Mouse (Mus musculus) intestine, embryonic 15.5 days (tissue): ENCODE data around the gene Cdh13. TPM values are rescaled to one million over a fixed set of nuclear protein-coding genes. Genes with fewer than 3 reads are reported as not detected.

Source experiments
- ATAC-seq: fragments of 200-750 bp; cut with Nextera tagmentation; 2 replicates; pipeline ENCODE4 v1.8.0; 2017; ENCODE audit warnings: moderate TSS enrichment, moderate library complexity
- H3K27ac ChIP-seq: fragments of 300-500 bp; sonication (generic); 2 replicates; pipeline ENCODE4 v1.5.1; 2015; ENCODE audit warnings: mild to moderate bottlenecking, inconsistent platforms
- H3K27me3 ChIP-seq: fragments of 300-500 bp; sonication (generic); replicated peaks from 2 replicates; pipeline ENCODE4 v1.6.1; 2015; ENCODE audit warnings: inconsistent platforms
- H3K36me3 ChIP-seq: fragments of 300-500 bp; sonication (generic); 2 replicates; pipeline ENCODE4 v1.6.1; 2015; ENCODE audit warnings: inconsistent platforms
- H3K4me1 ChIP-seq: fragments of 300-500 bp; sonication (generic); replicated peaks from 2 replicates; pipeline ENCODE4 v1.6.1; 2015; ENCODE audit warnings: inconsistent platforms
- H3K4me2 ChIP-seq: fragments of 300-500 bp; sonication (generic); replicated peaks from 2 replicates; pipeline ENCODE4 v1.6.1; 2015; ENCODE audit warnings: mild to moderate bottlenecking, inconsistent platforms
- H3K4me3 ChIP-seq: fragments of 300-500 bp; sonication (generic); replicated peaks from 2 replicates; pipeline ENCODE4 v1.5.1; 2015; ENCODE audit warnings: inconsistent platforms
- H3K9ac ChIP-seq: fragments of 300-500 bp; sonication (generic); 2 replicates; pipeline ENCODE4 v1.6.1; 2015; ENCODE audit warnings: inconsistent platforms
- H3K9me3 ChIP-seq: fragments of 300-500 bp; sonication (generic); 2 replicates; pipeline ENCODE4 v1.6.1; 2016; ENCODE audit warnings: inconsistent platforms
- whole genome bisulfite sequencing: fragments of 180-500 bp; shearing (Covaris S2); methylation state at CpG from one replicate; pipeline ENCODE4 v1.1.7; 2015; 5-methylcytosine and 5-hydroxymethylcytosine counted together
- polyA plus RNA-seq: library from polyadenylated mRNA; unstranded; fragments of >200 nt; fragmentation: Nextera tagmentation; extraction: Ambion mirVana; gene quantifications from 2 replicates; pipeline ENCODE4 v1.2.1, GENCODE M21; 2015

The Cdh13 gene
- polyA plus RNA-seq, 1 experiment from 2014 or later, result 6.5 TPM

DNA sequence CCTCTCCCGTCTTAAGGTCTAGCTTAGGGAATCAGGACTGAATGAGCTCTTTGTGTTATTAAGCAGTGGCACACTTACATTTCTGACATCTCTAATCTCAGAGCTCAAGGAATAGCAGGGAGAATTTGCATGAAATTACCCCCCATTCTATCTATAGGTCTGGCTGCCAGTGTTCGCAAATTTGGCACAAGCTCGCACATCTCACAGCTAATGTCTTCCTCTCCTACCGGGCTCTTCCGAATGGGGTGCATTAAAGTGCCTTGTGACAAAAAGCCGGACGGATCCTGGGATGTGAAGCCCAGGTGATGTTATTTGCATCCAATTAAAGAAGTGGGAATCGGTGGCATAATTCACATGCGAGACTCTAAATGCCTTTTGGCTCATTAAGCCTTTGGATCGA lies 153.6 kb downstream of the Cdh13 start:
- Histone ChIP-seq H3K9me3 (no peaks in the 10 kb centered on the region), H3K27ac (no peak overlapping the region), H3K27me3 (no peaks in the 10 kb centered on the region), H3K9ac (no peak overlapping the region), H3K4me2 (no peak overlapping the region), H3K4me1 (no peaks in the 10 kb centered on the region), H3K4me3 (no peak overlapping the region), H3K36me3 (no peaks in the 10 kb centered on the region)
- no peak for ATAC-seq
- WGBS, result 88% methylated on average over 10 of the region's 10 CpGs

DNA sequence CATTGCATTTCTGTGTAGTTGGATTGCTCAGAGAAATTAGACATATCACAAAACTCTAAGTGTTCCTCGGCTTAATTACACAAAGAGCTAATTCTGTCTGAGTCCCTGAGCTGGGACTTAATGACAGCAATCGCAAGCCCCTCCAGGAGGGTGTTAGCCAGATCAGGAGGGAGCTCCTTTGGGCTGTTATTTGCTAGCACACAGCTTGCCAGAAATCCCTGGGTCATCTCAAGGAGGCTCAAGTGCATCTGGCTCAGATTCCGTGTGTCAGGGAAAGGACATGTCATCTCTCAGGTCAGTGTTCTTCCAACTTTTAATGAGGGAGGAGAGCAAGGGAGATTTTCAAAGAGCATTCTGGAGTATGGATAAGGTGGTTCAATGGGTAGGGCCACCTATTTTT lies 154.3 kb downstream of the Cdh13 start:
- Histone ChIP-seq H3K9ac (no peak overlapping the region), H3K4me2 (no peak overlapping the region), H3K36me3 (no peaks in the 10 kb centered on the region), H3K27me3 (no peaks in the 10 kb centered on the region), H3K27ac (no peak overlapping the region), H3K4me1 (no peaks in the 10 kb centered on the region), H3K9me3 (no peaks in the 10 kb centered on the region), H3K4me3 (no peak overlapping the region)
- 54% methylated on average over 3 of the region's 3 CpGs for WGBS
- no peak for ATAC-seq

DNA sequence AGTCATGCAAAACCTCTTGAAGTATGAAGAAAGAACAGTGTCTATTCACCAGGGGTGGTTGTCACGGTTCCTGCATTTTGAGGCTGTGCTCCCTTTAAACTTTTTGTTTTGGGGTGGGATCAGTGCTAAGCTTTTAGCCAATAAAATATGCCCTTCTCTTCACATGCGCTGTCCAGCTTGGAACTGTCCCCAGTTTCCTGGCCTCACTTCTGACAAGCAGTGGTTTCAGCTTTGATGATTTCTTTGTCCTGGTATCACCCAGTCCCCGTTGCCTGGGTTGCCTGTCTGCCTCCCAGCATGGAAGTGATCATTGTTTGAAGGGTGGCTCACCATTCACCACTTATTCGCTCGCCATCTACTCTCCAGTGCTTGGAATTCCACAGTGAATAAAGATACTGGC lies 156.3 kb downstream of the Cdh13 start:
- no peaks in the 10 kb centered on the region for H3K36me3 ChIP-seq
- no peak overlapping the region for H3K27ac ChIP-seq
- no peak overlapping the region for H3K9ac ChIP-seq
- H3K4me1 ChIP-seq, result no peaks in the 10 kb centered on the region
- 77% methylated on average over 5 of the region's 5 CpGs for WGBS
- ATAC-seq, result no peak
- H3K27me3 ChIP-seq, result no peaks in the 10 kb centered on the region
- H3K9me3 ChIP-seq, result no peaks in the 10 kb centered on the region
- no peak overlapping the region for H3K4me3 ChIP-seq
- H3K4me2 ChIP-seq, result no peak overlapping the region

DNA sequence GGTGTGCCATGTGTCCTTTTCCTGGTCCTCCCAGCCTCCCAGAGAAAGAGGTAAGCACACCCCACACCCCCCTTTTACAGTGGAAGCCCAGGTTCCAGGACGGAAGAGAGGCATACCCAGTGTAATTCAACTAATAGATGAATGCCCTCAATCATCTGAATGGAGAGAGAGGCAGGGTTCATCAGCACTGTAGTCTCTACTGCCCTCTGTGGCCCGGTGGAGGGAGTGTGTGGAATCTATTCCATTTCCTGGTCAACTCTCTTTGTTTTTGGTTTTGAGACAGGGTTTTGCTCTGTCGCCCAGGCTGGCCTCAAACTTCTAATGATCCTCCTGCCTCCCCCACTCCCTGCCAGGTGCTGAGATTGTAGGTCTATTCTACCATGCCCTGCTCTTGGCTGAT lies 159.8 kb downstream of the Cdh13 start:
- no peak overlapping the region for H3K9ac ChIP-seq
- no peak overlapping the region for H3K4me2 ChIP-seq
- H3K27me3 ChIP-seq, result no peaks in the 10 kb centered on the region
- no peak for ATAC-seq
- no peaks in the 10 kb centered on the region for H3K36me3 ChIP-seq
- no peaks in the 10 kb centered on the region for H3K4me1 ChIP-seq
- no peaks in the 10 kb centered on the region for H3K9me3 ChIP-seq
- 60% methylated on average over 3 of the region's 3 CpGs for WGBS
- H3K27ac ChIP-seq, result no peak overlapping the region
- H3K4me3 ChIP-seq, result no peak overlapping the region

DNA sequence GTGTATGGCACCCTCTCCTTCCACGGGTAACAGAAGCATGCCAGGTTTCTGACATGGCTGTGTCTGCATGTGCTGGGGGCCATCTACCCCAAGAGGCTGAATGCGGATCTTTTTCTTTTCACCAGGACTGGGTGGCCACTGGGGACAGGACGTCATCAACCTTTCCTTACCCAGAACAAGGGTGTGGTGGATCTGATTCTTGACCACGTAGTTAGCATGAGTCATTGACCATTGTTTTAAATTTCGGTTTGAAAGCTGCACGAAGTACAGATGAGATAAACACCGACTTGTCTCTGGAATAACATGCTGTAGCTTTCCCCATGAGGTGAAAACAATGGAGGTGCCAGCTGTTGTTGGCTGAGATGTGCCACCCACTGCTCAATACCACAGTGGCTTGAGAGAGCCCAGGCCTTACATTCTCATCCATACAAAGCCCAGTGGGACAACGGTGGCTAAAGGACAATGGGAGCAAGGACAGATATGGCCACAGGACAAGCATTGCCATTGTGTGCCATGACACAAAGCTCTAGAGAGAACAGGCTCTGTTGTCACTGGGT lies 161.2 kb downstream of the Cdh13 start:
- Histone ChIP-seq H3K36me3 (no peaks in the 10 kb centered on the region), H3K4me2 (no peak overlapping the region), H3K9me3 (no peaks in the 10 kb centered on the region), H3K4me3 (no peak overlapping the region), H3K27me3 (no peaks in the 10 kb centered on the region), H3K4me1 (no peaks in the 10 kb centered on the region), H3K27ac (no peak overlapping the region), H3K9ac (no peak overlapping the region)
- no peak for ATAC-seq
- 81% methylated on average over 8 of the region's 8 CpGs for WGBS

DNA sequence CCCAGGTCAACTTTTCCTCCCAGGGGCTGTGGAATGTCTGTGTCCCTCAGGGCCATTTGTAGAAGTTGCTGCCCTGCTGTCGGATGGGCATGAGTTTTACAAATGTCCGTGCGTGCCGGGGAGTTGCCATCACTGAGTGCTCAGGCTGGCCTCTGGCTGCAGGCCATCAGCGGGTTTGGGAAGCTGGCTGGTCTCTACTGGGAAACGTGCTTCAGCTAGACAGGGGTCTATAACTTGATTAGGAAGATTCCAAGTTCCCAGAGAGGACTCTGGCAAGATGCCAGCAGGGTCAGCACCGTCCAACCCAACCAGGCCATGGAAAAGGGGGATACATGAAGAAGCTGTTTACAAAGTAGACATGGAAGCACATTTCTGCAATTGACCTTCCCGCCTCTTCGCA lies 163.0 kb downstream of the Cdh13 start:
- Histone ChIP-seq H3K36me3 (no peaks in the 10 kb centered on the region), H3K9me3 (no peaks in the 10 kb centered on the region), H3K9ac (no peak overlapping the region), H3K4me1 (no peaks in the 10 kb centered on the region), H3K4me3 (no peak overlapping the region), H3K27ac (no peak overlapping the region), H3K4me2 (no peak overlapping the region), H3K27me3 (no peaks in the 10 kb centered on the region)
- 72% methylated on average over 9 of the region's 9 CpGs for WGBS
- no peak for ATAC-seq

DNA sequence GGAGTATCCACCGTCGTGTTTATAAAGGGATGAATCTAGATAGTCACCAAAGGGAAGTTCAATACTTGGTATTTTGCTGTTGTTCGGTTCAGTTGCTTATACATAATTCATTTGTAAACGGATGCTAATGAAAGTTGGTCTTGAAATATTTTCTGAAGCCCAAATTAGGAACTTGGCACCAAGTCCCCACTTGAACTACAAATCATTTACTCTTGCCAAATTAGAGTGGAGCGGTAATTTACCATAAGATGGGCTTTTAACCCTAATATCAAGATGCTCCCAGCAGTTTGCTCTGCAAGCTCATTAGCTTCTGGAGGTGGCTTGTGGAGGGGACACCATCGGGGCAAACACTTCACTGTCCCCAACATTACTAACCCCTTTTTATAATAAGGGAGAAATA lies 164.5 kb downstream of the Cdh13 start:
- ATAC-seq, result no peak
- Histone ChIP-seq H3K4me2 (no peak overlapping the region), H3K9ac (no peak overlapping the region), H3K36me3 (no peaks in the 10 kb centered on the region), H3K27ac (no peak overlapping the region), H3K4me3 (no peak overlapping the region), H3K27me3 (no peaks in the 10 kb centered on the region), H3K4me1 (no peaks in the 10 kb centered on the region), H3K9me3 (no peaks in the 10 kb centered on the region)
- WGBS, result 91% methylated on average over 6 of the region's 6 CpGs

DNA sequence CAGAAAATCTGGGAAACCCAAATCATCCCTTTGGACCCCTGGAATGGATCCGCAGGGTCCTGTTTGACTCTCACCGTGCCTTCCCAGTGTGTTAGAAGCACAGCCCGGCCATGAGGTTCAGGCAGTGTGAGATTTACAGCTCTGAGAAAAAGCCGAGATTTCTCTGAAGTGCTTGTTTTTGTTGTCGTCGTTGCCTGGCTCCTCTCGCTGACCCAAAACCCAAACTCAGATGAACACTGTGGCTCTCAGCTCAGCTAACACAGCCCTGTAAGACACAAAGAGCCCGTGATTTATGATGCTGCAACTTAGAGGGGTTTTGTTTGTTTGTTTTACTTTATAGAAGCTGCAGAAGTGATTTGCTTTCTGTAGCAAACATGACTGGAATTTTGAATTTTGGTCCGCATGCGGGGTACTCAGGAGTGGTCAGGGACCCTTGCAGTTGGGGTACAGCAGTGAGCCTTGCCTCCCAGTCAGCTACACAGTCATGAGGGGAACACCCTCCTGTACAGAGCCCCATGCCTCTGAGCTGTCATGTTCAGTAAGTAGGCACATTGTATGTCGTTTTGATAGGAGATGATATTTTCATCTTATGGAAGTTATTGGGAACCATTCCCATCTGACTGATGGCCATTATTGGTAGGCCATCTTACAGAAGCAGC lies 169.0 kb downstream of the Cdh13 start:
- Histone ChIP-seq H3K27ac (no peak overlapping the region), H3K4me2 (no peak overlapping the region), H3K4me3 (no peak overlapping the region), H3K4me1 (no peaks in the 10 kb centered on the region), H3K9me3 (no peaks in the 10 kb centered on the region), H3K36me3 (no peaks in the 10 kb centered on the region), H3K27me3 (no peaks in the 10 kb centered on the region), H3K9ac (no peak overlapping the region)
- no peak for ATAC-seq
- WGBS, result 53% methylated on average over 11 of the region's 11 CpGs

DNA sequence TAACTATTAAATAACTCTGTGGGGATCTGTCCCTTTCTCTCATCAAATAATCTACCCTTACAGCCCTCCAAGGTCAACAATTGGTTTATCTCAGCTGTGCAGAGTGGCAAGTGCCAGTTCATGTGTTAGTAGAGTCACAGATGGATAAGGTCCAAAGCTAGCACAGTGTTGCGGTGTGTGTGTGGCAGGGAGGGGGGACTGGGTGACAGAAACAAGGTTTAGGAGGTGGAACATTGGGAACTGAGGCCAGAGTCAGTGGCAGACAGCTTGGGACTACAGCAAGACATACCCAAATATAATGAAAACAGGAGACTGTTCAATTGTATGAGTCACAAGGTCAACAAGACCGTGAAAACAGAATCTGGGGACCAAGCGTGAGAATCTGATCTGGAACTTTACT lies 171.7 kb downstream of the Cdh13 start:
- no peak overlapping the region for H3K4me2 ChIP-seq
- H3K27ac ChIP-seq, result no peak overlapping the region
- no peaks in the 10 kb centered on the region for H3K36me3 ChIP-seq
- no peaks in the 10 kb centered on the region for H3K9me3 ChIP-seq
- no peaks in the 10 kb centered on the region for H3K4me1 ChIP-seq
- no peaks in the 10 kb centered on the region for H3K27me3 ChIP-seq
- no peak for ATAC-seq
- no peak overlapping the region for H3K9ac ChIP-seq
- WGBS, result 84% methylated on average over 3 of the region's 3 CpGs
- no peak overlapping the region for H3K4me3 ChIP-seq

DNA sequence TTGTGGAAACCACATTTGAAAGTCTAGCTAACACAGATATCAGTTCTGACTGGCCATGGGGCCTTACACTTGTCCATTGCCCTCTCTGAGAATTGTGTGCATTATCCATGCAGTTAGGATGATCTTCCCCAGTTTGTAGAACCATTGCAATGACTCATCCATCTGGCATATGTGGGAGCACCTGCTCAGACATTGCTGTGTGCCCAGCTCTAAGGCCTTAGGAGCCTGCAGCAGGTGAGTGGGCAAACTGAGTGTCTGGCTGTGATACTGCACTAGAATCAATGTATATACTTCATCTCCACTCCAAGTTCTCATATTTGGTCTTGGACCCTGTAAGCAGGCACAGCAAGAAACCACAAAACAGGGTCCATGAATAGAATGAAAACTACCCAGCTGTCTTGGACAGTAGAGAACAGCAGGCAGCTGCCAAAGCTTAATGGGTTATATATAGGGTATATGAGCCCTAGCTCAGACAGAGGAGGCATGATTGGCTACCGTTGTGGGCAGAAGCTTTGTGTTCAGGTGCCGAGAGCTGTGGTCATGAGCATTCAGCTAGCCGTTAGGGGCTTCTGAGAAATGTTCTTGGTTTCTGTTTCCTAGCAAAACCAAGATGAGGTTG lies 181.9 kb downstream of the Cdh13 start:
- no peaks in the 10 kb centered on the region for H3K27me3 ChIP-seq
- no peak overlapping the region for H3K9ac ChIP-seq
- no peaks in the 10 kb centered on the region for H3K36me3 ChIP-seq
- no peaks in the 10 kb centered on the region for H3K9me3 ChIP-seq
- no peak overlapping the region for H3K4me3 ChIP-seq
- no peak overlapping the region for H3K4me2 ChIP-seq
- no peaks in the 10 kb centered on the region for H3K4me1 ChIP-seq
- WGBS, result 92% methylated on average over 3 of the region's 3 CpGs
- no peak for ATAC-seq
- no peak overlapping the region for H3K27ac ChIP-seq

DNA sequence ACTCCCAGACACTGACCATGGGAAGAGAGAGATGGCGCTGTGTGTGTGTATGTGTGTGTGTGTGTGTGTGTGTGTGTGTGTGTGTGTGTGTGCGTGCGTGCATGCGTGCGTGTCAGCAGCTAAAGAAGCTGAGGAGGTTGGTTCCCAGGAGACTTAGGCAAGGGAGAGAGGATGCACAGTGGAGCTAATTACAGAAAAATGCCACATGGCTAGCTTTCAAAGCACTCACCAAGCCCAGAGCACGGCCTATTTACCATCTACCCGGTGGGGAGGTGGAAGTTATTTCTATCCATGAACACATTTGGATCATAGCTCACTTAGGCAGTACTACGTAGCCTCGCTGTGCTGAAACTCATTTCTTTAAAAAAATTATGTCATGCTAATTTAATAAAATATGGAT lies 194.1 kb downstream of the Cdh13 start:
- H3K9ac ChIP-seq, result no peak overlapping the region
- H3K4me2 ChIP-seq, result no peak overlapping the region
- no peaks in the 10 kb centered on the region for H3K9me3 ChIP-seq
- H3K27me3 ChIP-seq, result no peaks in the 10 kb centered on the region
- H3K36me3 ChIP-seq, result no peaks in the 10 kb centered on the region
- 86% methylated on average over 9 of the region's 9 CpGs for WGBS
- H3K4me3 ChIP-seq, result no peak overlapping the region
- no peak for ATAC-seq
- no peak overlapping the region for H3K27ac ChIP-seq
- no peaks in the 10 kb centered on the region for H3K4me1 ChIP-seq

DNA sequence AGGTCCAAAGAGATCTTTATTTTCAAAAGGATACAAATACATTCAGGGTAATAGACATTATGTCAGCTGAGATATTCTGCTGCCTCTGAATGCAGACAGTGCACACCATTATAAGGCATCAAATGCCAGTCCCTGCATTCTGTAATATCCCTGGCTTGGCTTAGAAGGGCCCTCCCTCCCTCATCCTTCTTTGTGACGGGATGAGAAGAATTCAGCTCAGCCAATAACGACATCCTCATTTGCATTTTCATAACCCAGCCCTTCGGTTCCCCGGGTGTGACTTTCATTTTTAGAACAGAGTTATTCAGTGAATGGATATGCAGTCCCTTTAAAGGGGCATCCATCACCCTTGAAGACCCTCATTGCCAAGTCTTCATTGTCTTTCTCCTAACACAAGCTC lies 205.2 kb downstream of the Cdh13 start:
- no peak overlapping the region for H3K9ac ChIP-seq
- no peak overlapping the region for H3K4me2 ChIP-seq
- no peak for ATAC-seq
- H3K9me3 ChIP-seq, result no peaks in the 10 kb centered on the region
- no peaks in the 10 kb centered on the region for H3K4me1 ChIP-seq
- H3K36me3 ChIP-seq, result no peaks in the 10 kb centered on the region
- H3K27me3 ChIP-seq, result no peaks in the 10 kb centered on the region
- H3K4me3 ChIP-seq, result no peak overlapping the region
- no peak overlapping the region for H3K27ac ChIP-seq
- 72% methylated on average over 4 of the region's 4 CpGs for WGBS

DNA sequence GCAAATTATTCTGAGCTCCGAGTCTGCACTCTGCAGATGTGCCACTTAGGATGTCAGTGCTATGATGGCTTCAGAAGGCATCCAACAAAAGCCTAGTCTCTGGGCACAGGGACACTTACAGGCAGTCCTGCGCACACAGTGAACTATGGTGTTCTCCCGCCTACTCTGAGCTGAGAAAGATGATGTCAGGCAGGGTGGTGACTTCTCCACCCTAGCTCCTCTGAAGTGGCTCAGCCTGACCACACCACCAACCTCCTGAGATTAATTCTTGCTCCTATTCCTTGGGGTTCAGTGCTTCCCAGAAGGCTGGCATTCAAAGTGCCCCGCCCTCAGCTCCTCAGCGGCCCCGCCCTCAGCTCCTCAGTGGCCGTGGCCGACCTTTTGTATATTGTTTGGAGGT lies 219.0 kb downstream of the Cdh13 start:
- no peak overlapping the region for H3K4me3 ChIP-seq
- peak; percentile 68 for ATAC-seq
- no peak overlapping the region for H3K27ac ChIP-seq
- H3K27me3 ChIP-seq, result no peaks in the 10 kb centered on the region
- no peaks in the 10 kb centered on the region for H3K9me3 ChIP-seq
- H3K9ac ChIP-seq, result no peak overlapping the region
- H3K4me2 ChIP-seq, result peak overlapping the region; percentile 38
- WGBS, result 58% methylated on average over 8 of the region's 8 CpGs
- no peaks in the 10 kb centered on the region for H3K36me3 ChIP-seq
- no peaks in the 10 kb centered on the region for H3K4me1 ChIP-seq
